In genomic region chr9:70138511-70138910, GRCm38 (mm10) we compare ENCODE assay signal across 24 mouse cellular contexts. TPM values are rescaled to one million over a fixed set of nuclear protein-coding genes. Genes with fewer than 3 reads are reported as not detected.
DNase-seq lines count a peak whose midpoint lies in the region; ATAC-seq and TF ChIP-seq lines count a peak whose summit lies in the region.
"Had no signal": no experiment of that assay in that cellular context is flagged by ENCODE, and none has a peak within 500 bp of the region (broad histone marks: within the 10 kb centered on the region; RNA-seq: fewer than 3 reads in every experiment).

No protein-coding gene starts in this region.

- DNase-seq in left cerebral cortex, adult 2 months (ENCODE audit: extremely low spot score in 1 of 2, low spot score in 2 of 2), result no peak
- DNase-seq in left cerebral cortex, adult 11 months (ENCODE audit: low spot score), result no peak
- DNase-seq in R1 (ENCODE audit: low read depth, low spot score), result peak; percentile 81
- DNase-seq in kidney, adult 2 months, result peak; percentile 59
- DNase-seq in kidney, postnatal 10 days, result peak; percentile 31
- no peak for DNase-seq in midbrain, embryonic 14.5 days
- DNase-seq in frontal cortex, adult 2 months (ENCODE audit: extremely low spot score in 1 of 2, low spot score in 1 of 2), result no peak
- no peak for DNase-seq in spleen, adult 18-20 months
- DNase-seq: cerebellum, adult 9-11 months; gastrocnemius, postnatal 10 days; lung, postnatal 36 days; right cerebral cortex, postnatal 14 days had no signal

- no peak for ATAC-seq in midbrain, embryonic 14.5 days (ENCODE audit: low FRiP score, low TSS enrichment)
- ATAC-seq: forebrain, embryonic 13.5 days; hindbrain, postnatal 0 days; midbrain, embryonic 15.5 days had no signal

- H3K36me3 ChIP-seq in kidney, adult 2 months (ENCODE audit: control insufficient read depth, insufficient read depth, low read length), result no peaks in the 10 kb centered on the region
- H3K36me3 ChIP-seq in midbrain, embryonic 14.5 days (ENCODE audit: control insufficient read depth, insufficient read depth, low read length), result no peaks in the 10 kb centered on the region
- H3K36me3 ChIP-seq: heart, embryonic 10.5 days; liver, embryonic 15.5 days; lung, embryonic 15.5 days; midbrain, embryonic 15.5 days; neural tube, embryonic 13.5 days had no signal

- TF ChIP-seq CTCF in left cerebral cortex, adult 2 months (IDR thresholded peaks at IDR 0.05), result no peak
- no peak for TF ChIP-seq CTCF in kidney, adult 2 months (conservative IDR thresholded peaks at IDR 0.05; ENCODE audit: insufficient read depth, insufficient read length, low read depth, low read length)

- H3K9me3 ChIP-seq in midbrain, embryonic 14.5 days (ENCODE audit: control insufficient read depth, low read length), result no peaks in the 10 kb centered on the region
- H3K9me3 ChIP-seq: forebrain, embryonic 13.5 days; heart, embryonic 10.5 days; liver, embryonic 15.5 days; lung, embryonic 15.5 days; midbrain, embryonic 15.5 days; neural tube, embryonic 13.5 days had no signal

- H3K27ac ChIP-seq in left cerebral cortex, adult 2 months, result 0 out of 2 replicates have a peak overlapping the region, but pooled peaks have one; percentile 16
- H3K27ac ChIP-seq in kidney, adult 2 months (ENCODE audit: insufficient read depth, low read depth, low read length), result peak overlapping the region; percentile 97
- H3K27ac ChIP-seq in midbrain, embryonic 14.5 days (replicated peaks; ENCODE audit: low read depth, low read length), result no peak overlapping the region
- H3K27ac ChIP-seq: forebrain, embryonic 13.5 days; heart, embryonic 10.5 days; hindbrain, postnatal 0 days; lung, embryonic 15.5 days; midbrain, embryonic 15.5 days; neural tube, embryonic 13.5 days had no signal

- no peaks in the 10 kb centered on the region for H3K27me3 ChIP-seq in kidney, adult 2 months (replicated peaks; ENCODE audit: control insufficient read depth, insufficient read depth, low read length)
- peaks cover 6% of the 10 kb centered on the region; the same call in 1 of the 2 replicates for H3K27me3 ChIP-seq in midbrain, embryonic 14.5 days (ENCODE audit: control insufficient read depth, insufficient read depth, low read length)

- no peak for TF ChIP-seq POLR2A in kidney, adult 2 months (IDR thresholded peaks at IDR 0.05; ENCODE audit: low read depth, low read length)

- peak overlapping the region; percentile 9; the same call in 1 of the 2 replicates for H3K4me3 ChIP-seq in left cerebral cortex, adult 2 months
- no peak overlapping the region for H3K4me3 ChIP-seq in kidney, adult 2 months (ENCODE audit: insufficient read depth, low read depth, low read length)
- no peak overlapping the region for H3K4me3 ChIP-seq in midbrain, embryonic 14.5 days (replicated peaks; ENCODE audit: low read depth, low read length)
- H3K4me3 ChIP-seq: forebrain, embryonic 13.5 days; heart, embryonic 10.5 days; liver, embryonic 15.5 days; lung, embryonic 15.5 days; megakaryocyte, embryonic 14.5 days; midbrain, embryonic 15.5 days; myocyte; neural tube, embryonic 13.5 days had no signal

- no peak overlapping the region for H3K4me2 ChIP-seq in midbrain, embryonic 14.5 days (ENCODE audit: low read length)
- H3K4me2 ChIP-seq: forebrain, embryonic 13.5 days; liver, embryonic 15.5 days; lung, embryonic 15.5 days; midbrain, embryonic 15.5 days; neural tube, embryonic 13.5 days had no signal

- intact Hi-C loops in left cerebral cortex, adult 2 months (cut with DNase I), result no loop called here

- peaks cover 20% of the 10 kb centered on the region for H3K4me1 ChIP-seq in kidney, adult 2 months (ENCODE audit: control insufficient read depth, insufficient read depth, low read length)
- H3K4me1 ChIP-seq in midbrain, embryonic 14.5 days (ENCODE audit: control insufficient read depth, insufficient read depth, low read length), result 0 out of 2 replicates have a peak, but pooled peaks cover 10% of the 10 kb centered on the region

- no peak overlapping the region for H3K9ac ChIP-seq in midbrain, embryonic 14.5 days (replicated peaks; ENCODE audit: low read length)
- H3K9ac ChIP-seq: forebrain, embryonic 13.5 days; liver, embryonic 15.5 days; lung, embryonic 15.5 days; midbrain, embryonic 15.5 days; neural tube, embryonic 13.5 days had no signal

- WGBS in kidney, adult 2 months, result 40% methylated on average over 7 of the region's 7 CpGs
- 33% methylated on average over 7 of the region's 7 CpGs for WGBS in midbrain, embryonic 14.5 days

RNA-seq across cellular contexts. Expression of gene Fam81a, which starts 3.8 kb away (rescaled TPM):
- 100 to 1,000 TPM; 190 to 198 TPM for total RNA-seq in left cerebral cortex, adult 2 months (2021)
- polyA plus RNA-seq in kidney, adult 2 months (2012; rRNA removed), result 11.1 and 12.4 TPM in 2 replicates
- 5.6 and 5.9 TPM in 2 replicates for polyA plus RNA-seq in midbrain, embryonic 14.5 days (2014; fragmentation: Nextera tagmentation; extraction: Ambion mirVana)
- 121 and 131 TPM in 2 replicates for polyA plus RNA-seq in frontal cortex, adult 2 months (2012; rRNA removed)
- total RNA-seq: granulocyte monocyte progenitor cell, adult 5-6 weeks; hematopoietic stem cell, adult 5-6 weeks; MEL had no signal

Comparison
In these comparisons a context has a peak if more than half of its experiments do, and no peak if none do; other contexts are left out.
1. DNase-seq: peak in R1 (single experiment), kidney, adult 2 months (single experiment) and kidney, postnatal 10 days (single experiment); none in left cerebral cortex, adult 2 months (0 of 2), left cerebral cortex, adult 11 months (single experiment), midbrain, embryonic 14.5 days (single experiment), frontal cortex, adult 2 months (0 of 2) and spleen, adult 18-20 months (0 of 2).